Mouse (Mus musculus): Measurements from ENCODE around the gene Nsun6.

The Nsun6 gene

GRCm38 (mm10) chr2:15054945-15055637 is at the start of gene Nsun6:
Gene Nsun6 (minus strand): TSS chr2:15055069.
- peak; percentile 68 to 91 for DNase-seq (ENCODE audit: low read depth in 1 of 2, low spot score in 2 of 2)

DNA sequence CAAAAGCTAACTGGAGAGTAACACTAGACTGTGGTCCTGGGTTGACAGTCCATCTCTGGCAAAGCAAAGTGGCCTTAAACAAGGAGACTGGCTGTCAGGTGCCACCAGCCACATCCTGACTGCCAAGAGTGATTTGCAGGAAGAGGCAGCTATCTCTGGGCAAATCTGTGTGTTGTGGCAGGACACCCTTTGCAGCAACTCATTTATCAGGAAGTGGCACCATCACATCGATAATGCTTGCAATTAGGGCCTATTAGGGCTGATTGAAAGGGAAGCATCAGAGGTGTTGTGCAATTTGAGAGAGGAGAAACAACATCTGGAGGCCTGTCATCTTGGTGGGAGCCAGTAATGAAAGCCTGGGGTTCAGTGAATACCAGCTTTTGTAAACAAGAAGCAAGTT is 49.5 kb upstream of the Nsun6 start:
- no peak for DNase-seq (ENCODE audit: low read depth in 1 of 2, low spot score in 2 of 2)

GRCm38 (mm10) chr2:15096514-15097090 is 41.7 kb upstream of the Nsun6 start:
- no peak for DNase-seq (ENCODE audit: low read depth in 1 of 2, low spot score in 2 of 2)

- no peak for DNase-seq (ENCODE audit: low read depth in 1 of 2, low spot score in 2 of 2)
Measured at GRCm38 (mm10) chr2:15087308-15087707, 32.4 kb upstream of the Nsun6 start.

- no peak for DNase-seq (ENCODE audit: low read depth in 1 of 2, low spot score in 2 of 2)
Measured at GRCm38 (mm10) chr2:15083702-15084101, 28.8 kb upstream of the Nsun6 start.

GRCm38 (mm10) chr2:15067091-15067490 is 12.2 kb upstream of the Nsun6 start:
- no peak for DNase-seq (ENCODE audit: low read depth in 1 of 2, low spot score in 2 of 2)

DNA sequence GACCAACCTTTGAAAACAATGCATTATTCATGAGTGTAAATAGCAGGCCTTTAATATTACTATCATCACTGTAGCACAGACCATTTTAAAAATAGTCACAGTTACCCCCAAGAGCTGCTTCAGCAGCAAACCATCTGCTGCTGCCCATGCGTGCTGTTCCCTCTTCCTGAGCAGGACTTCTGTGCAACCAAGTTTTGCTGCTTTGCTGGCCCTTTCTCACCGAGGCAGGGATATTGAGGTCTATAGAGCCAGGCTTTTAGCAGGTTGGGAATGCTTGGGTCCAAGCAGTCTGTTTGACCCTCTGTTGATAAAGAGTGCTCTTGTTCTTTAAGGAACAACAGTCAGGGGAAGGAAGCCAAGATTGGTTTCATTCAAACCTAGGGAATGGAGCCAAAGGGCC is 10.6 kb upstream of the Nsun6 start:
- DNase-seq (ENCODE audit: low read depth in 1 of 2, low spot score in 2 of 2), result no peak

DNA sequence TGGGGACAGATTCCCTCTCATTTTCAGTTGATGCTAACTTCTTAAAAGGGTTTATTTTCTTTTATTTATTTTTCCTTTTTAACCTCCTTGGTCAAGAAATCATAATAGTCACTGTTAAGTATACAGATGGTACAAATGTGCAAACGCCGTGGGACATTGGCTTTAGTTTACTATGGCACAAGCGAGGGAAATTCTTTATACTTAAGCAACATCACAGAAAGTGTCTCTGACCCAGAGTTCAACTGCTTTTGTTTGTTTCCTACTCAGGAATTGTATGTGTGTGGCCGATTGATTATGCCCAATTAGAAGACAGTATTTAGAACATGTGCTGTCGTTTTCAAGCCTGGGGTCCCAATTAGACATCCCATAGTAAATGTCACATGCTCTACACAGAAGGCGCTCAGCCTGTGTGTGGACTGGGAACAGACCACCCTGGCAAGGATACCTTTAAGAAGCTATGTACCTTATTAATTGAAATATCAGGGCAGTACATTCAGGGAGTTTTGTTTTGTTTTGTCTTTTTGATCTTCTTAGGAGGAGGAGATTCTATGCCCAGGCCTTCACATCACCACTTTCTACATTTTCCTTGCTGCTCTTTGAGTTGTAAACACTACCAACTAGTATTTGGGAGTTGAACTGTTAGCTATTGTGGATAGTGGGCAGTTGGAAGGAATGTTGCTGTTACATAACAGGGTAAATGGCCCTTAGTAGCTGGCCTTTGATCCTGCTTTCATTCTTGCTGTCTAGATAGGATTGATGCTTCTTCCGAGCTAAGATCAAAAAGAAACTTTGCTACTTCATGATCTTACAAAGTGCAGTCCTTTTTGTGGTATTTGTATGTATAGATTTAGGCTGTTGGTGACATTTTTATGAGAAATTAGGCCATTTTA is 9.8 kb upstream of the Nsun6 start:
- no peak for DNase-seq (ENCODE audit: low read depth in 1 of 2, low spot score in 2 of 2)

- no peak for DNase-seq (ENCODE audit: low read depth in 1 of 2, low spot score in 2 of 2)
Measured at GRCm38 (mm10) chr2:15063815-15064214, 8.9 kb upstream of the Nsun6 start.

- DNase-seq (ENCODE audit: low read depth in 1 of 2, low spot score in 2 of 2), result no peak
Measured at GRCm38 (mm10) chr2:15060856-15061255, 6.0 kb upstream of the Nsun6 start.

DNA sequence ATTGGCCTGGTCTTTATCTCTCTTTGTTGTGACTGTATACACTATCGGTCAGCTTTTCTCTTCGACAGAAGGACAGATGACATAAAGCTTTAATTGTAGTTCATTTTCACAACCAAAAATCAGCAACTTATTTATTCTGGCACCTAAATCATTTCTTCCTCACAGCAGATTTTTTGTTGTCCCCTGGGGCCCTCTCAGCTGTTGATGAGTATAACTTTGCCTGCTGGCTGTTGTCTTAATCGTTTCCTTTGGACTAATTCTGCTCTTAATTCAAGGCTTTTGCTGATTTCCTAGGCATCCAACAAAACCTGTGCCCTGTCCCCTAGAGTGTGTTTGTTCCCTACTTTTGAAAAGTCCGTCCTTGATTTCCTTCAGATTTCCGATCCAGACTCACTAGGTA is 3.4 kb upstream of the Nsun6 start:
- DNase-seq (ENCODE audit: low read depth in 1 of 2, low spot score in 2 of 2), result no peak

GRCm38 (mm10) chr2:15055741-15056151 is 877 bp upstream of the Nsun6 start:
- DNase-seq (ENCODE audit: low read depth in 1 of 2, low spot score in 2 of 2), result no peak

- DNase-seq (ENCODE audit: low read depth in 1 of 2, low spot score in 2 of 2), result no peak
Measured at GRCm38 (mm10) chr2:15054496-15054895, 373 bp downstream of the Nsun6 start.

DNA sequence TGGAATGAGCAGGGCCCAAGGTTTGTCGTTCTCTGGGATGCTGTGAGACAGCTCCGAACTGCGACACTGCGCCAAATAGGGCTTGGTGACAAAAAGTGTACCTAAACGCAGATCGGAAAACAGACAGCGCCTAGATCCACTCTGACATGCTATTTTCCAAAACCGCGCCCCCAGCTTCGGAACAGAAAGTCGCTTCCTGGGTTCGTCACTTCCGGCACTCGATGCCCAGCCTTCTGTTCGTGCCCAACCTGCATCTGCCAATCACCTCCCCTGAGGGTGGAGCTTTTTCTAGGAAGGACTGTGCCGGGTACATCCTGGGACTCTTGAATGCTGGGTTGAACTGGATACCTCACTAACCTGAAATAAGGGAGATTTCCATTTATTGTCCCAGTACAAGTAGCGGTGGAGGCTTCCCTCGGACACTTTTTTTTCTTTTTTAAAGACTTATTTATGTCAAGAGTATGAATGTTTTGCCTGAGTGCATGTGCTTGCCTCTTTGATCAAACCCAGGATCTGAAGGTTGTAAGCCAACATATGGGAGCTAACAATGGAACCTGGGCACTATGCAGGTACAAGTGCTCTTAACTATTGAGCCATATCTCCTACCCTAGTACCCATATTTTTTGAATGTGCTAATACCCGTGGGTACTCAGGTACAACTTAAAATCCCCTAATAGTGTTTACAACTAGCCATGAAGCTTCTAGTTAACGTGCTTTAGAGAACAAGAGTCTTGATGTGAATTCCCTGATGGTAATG is 5.6 kb downstream of the Nsun6 start, which contains the start of gene Arl5b:
Arl5b (plus strand) TSS at position 279 of the 757 bp plus-strand sequence.
- DNase-seq (ENCODE audit: low read depth in 1 of 2, low spot score in 2 of 2), result peak; percentile 73 to 80

DNA sequence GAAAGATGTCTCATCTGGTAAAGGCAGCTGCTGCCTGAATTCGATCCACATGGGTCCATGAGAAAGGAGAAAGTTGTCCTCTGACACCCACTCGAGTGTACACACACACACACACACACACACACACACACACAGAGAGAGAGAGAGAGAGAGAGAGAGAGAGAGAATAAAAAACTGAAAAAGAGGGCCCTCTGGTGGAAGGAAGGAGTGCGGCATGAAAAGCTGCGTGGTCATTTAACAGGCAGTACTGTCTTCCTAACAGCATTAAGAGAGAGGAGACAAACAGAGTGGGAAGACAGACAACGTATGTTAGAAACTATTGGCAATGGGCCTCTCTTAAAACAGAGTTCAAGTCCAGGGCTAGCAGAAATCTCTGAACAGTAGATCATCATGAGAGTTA is 14.5 kb downstream of the Nsun6 start:
- DNase-seq (ENCODE audit: low read depth in 1 of 2, low spot score in 2 of 2), result no peak

DNA sequence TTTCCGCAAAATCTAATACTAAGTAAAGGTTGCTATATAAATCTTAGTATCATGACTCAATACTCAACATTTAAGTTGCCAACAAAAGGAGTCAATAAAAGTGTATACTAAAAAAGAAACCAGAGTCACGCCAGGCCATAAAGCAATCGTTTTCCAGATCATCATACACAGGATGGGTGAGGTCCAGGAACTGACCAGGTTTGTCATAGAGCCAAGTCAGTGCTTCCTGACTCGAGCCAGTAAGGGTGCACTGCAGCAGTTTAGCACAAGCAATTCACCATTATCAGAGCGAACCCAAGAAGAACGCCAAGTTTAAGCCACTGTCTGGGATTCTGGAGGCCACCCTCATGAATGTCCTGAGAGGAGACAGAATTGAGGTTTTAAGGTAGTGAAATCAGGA is 16.2 kb downstream of the Nsun6 start:
- DNase-seq (ENCODE audit: low read depth in 1 of 2, low spot score in 2 of 2), result no peak

- DNase-seq (ENCODE audit: low read depth in 1 of 2, low spot score in 2 of 2), result no peak
Measured at GRCm38 (mm10) chr2:15027816-15028215, 27.1 kb downstream of the Nsun6 start.

DNA sequence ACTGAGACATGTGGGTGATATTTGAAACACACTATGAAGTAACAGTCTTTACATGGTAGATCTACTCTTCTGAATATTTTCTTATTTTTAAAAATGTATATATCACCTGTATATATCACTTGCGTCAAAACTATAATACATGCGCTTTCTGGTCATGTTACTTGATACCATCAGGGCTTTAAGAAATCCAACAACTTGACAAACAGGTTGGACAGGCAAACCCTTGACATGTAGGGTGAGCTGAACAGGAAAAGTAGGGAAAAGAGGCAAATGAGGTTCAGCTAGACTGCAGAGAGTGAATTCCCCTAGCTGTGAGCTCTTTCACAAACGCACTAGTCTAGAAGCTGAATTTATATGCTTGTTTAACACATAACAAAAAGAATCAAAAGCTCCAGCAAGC is 28.1 kb downstream of the Nsun6 start:
- DNase-seq (ENCODE audit: low read depth in 1 of 2, low spot score in 2 of 2), result no peak

DNA sequence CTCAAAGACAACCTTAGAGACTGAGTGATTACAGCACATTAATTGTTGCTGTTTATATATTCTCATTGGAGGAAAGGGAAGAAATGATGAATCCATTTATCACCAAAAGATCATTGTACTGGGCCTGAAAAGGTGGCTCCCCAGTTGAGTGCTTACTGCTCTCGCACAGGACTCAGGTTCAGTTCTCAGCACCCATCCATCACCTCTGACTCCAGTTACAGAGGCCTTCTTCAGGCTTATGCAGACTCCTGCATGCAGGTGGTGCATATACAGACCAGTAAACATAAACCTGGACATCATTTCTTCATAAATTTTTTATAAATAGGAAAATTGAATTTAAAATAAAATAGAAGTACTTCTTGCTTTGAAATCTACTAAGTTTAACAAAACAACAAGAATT is 46.8 kb downstream of the Nsun6 start:
- DNase-seq (ENCODE audit: low read depth in 1 of 2, low spot score in 2 of 2), result no peak

DNA sequence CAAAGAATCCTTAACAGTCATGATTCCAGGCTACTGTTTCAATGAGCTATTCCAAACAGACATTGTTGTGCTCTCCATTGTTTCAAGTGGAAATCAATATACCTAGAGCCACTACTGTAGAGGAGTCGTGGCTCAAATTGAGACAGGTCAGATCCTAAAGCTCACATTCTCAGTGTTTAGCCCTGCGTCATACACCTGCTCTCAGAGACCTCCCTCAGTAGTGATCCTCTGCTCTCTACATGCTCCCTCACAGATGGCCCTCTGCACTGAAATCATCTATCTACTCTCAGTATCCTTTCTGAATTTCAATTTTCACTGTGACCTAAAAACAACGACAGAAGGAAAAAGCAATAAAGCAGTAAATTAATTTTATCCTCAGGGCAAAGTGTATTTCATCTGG is 47.3 kb downstream of the Nsun6 start:
- DNase-seq (ENCODE audit: low read depth in 1 of 2, low spot score in 2 of 2), result no peak

GRCm38 (mm10) chr2:14997836-14998235 is 57.0 kb downstream of the Nsun6 start:
- no peak for DNase-seq (ENCODE audit: low read depth in 1 of 2, low spot score in 2 of 2)

All from monocyte, adult 2 months (primary cell).